8 mouse cellular contexts compared by ENCODE assay signal in the genomic region with DNA sequence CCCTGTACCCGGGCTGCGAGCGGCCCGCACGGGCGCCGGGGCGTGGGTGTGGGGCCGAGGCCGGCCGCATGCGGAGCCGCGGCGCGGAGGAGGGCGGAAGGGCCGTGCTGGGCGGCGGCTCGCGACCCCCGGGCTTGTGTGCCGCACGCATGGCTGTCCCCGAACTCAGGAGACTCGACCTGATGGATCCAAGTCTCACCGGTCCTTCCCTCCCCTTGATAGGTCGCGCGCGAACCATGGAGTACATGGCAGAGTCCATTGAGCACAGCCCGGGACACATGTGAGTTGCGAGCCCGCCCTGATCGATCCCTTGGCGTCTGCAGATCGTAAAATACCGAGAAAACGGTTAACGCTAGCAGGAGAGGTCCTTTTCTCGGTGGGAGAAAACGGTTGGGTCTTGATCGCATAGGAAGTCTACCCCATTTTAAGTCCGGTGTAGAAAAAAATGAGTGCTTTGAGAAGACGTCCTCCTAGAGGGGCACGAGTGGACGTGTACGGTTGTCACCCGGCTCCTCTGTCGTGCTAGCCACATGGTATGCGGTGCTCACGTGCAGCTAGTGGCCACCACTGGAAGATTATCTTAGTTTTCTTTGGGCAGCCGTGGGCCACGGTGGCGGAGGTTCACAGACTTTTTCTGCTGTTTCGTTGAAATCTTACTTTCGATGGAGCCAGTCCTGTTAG. TPM values are rescaled to one million over a fixed set of nuclear protein-coding genes. Genes with fewer than 3 reads are reported as not detected.
DNase-seq lines count a peak whose midpoint lies in the region; ATAC-seq and TF ChIP-seq lines count a peak whose summit lies in the region.

No protein-coding gene starts in this region.

- peak overlapping the region; percentile 92 for H3K9ac ChIP-seq in MEL (ENCODE audit: control insufficient read depth, low read depth, low read length, poor library complexity, severe bottlenecking)
- peak overlapping the region; percentile 86 for H3K9ac ChIP-seq in heart, embryonic 16.5 days (ENCODE audit: low read length)
- H3K9ac ChIP-seq in neural tube, embryonic 15.5 days (replicated peaks) = peak overlapping the region; percentile 91

- under 1% methylated on average over 55 of the region's 58 CpGs for WGBS in heart, embryonic 16.5 days
- WGBS in neural tube, embryonic 15.5 days = under 1% methylated on average over 56 of the region's 58 CpGs

- H3K79me2 ChIP-seq in MEL (ENCODE audit: control insufficient read depth, insufficient read depth, low read length, poor library complexity) = peaks cover 42% of the 10 kb centered on the region

- TF ChIP-seq CTCF in MEL (IDR thresholded peaks at IDR 0.05 in 2 of 3, conservative IDR thresholded peaks at IDR 0.05 in 1 of 3; ENCODE audit: control insufficient read depth in 1 of 3, insufficient read depth in 1 of 3, low read depth in 2 of 3, low read length in 3 of 3, poor library complexity in 1 of 3, severe bottlenecking in 1 of 3) = no peak
- TF ChIP-seq CTCF in embryonic fibroblast, embryonic 13.5 days (IDR thresholded peaks at IDR 0.05; ENCODE audit: borderline replicate concordance, insufficient read depth, low read length) = no peak

- peak overlapping the region; percentile 93 for H3K4me2 ChIP-seq in heart, embryonic 16.5 days (ENCODE audit: low read depth, low read length)
- H3K4me2 ChIP-seq in neural tube, embryonic 15.5 days = peak overlapping the region; percentile 81

- no peak for TF ChIP-seq EP300 in MEL (IDR thresholded peaks at IDR 0.05; ENCODE audit: low read depth in 1 of 2, low read length in 2 of 2)

- peak overlapping the region; percentile 40 for H3K27ac ChIP-seq in MEL (ENCODE audit: control insufficient read depth, low read depth, low read length)
- H3K27ac ChIP-seq in embryonic fibroblast, embryonic 13.5 days (ENCODE audit: insufficient read depth, low read length) = peak overlapping the region; percentile 34
- peak overlapping the region; percentile 85 for H3K27ac ChIP-seq in heart, embryonic 16.5 days (ENCODE audit: low read length)
- peak overlapping the region; percentile 92 for H3K27ac ChIP-seq in neural tube, embryonic 15.5 days (replicated peaks)

- TF ChIP-seq RAD21 in MEL (IDR thresholded peaks at IDR 0.05; ENCODE audit: low read depth, low read length) = no peak

- peaks cover 0 to 3% of the 10 kb centered on the region in 2 experiments; a peak in 1 of 4 replicates for H3K27me3 ChIP-seq in MEL (ENCODE audit: control insufficient read depth in 1 of 2, insufficient read depth in 2 of 2, low read length in 2 of 2)
- H3K27me3 ChIP-seq in heart, embryonic 16.5 days (ENCODE audit: control insufficient read depth, insufficient read depth, low read length) = no peaks in the 10 kb centered on the region
- no peaks in the 10 kb centered on the region for H3K27me3 ChIP-seq in neural tube, embryonic 15.5 days (replicated peaks)

- H3K4me1 ChIP-seq in MEL (ENCODE audit: control insufficient read depth in 1 of 2, insufficient read depth in 2 of 2, low read length in 2 of 2) = peaks cover 2 to 5% of the 10 kb centered on the region in 2 experiments; a peak in 3 of 4 replicates
- peaks cover 2% of the 10 kb centered on the region; the same call in 1 of the 2 replicates for H3K4me1 ChIP-seq in embryonic fibroblast, embryonic 13.5 days (ENCODE audit: control insufficient read depth, insufficient read depth, low read length)
- peaks cover 13% of the 10 kb centered on the region for H3K4me1 ChIP-seq in heart, embryonic 16.5 days (ENCODE audit: control insufficient read depth, insufficient read depth, low read length)
- peaks cover 23% of the 10 kb centered on the region for H3K4me1 ChIP-seq in neural tube, embryonic 15.5 days

- H3K9me3 ChIP-seq in MEL (replicated peaks; ENCODE audit: insufficient read depth, low read length) = no peaks in the 10 kb centered on the region
- no peaks in the 10 kb centered on the region for H3K9me3 ChIP-seq in heart, embryonic 16.5 days (replicated peaks; ENCODE audit: control insufficient read depth, low read length)
- no peaks in the 10 kb centered on the region for H3K9me3 ChIP-seq in neural tube, embryonic 15.5 days (replicated peaks)

- H3K36me3 ChIP-seq in MEL (ENCODE audit: control insufficient read depth in 1 of 2, insufficient read depth in 2 of 2, low read length in 2 of 2) = peaks cover 18 to 28% of the 10 kb centered on the region in 2 experiments
- peaks cover 5% of the 10 kb centered on the region; the same call in 1 of the 2 replicates for H3K36me3 ChIP-seq in heart, embryonic 16.5 days (ENCODE audit: control insufficient read depth, insufficient read depth)
- no peaks in the 10 kb centered on the region for H3K36me3 ChIP-seq in neural tube, embryonic 15.5 days

- peak; percentile 61 for DNase-seq in MEL (ENCODE audit: low read depth, low spot score)
- peak; percentile 46 to 62 for DNase-seq in adrenal gland, postnatal 36 days
- DNase-seq in kidney, postnatal 25 days = peak; percentile 50 to 71
- peak; percentile 24 to 28 for DNase-seq in lung, adult 18-20 months
- peak; percentile 58 for DNase-seq in yolk sac, embryonic 10.5 days (ENCODE audit: low spot score)

- no peak; a peak in 2 of 4 replicates for TF ChIP-seq POLR2A in MEL (IDR thresholded peaks at IDR 0.05; ENCODE audit: control insufficient read depth in 1 of 2, insufficient read depth in 1 of 2, low read depth in 1 of 2, low read length in 2 of 2, poor library complexity in 1 of 2)
- no peak for TF ChIP-seq POLR2A in embryonic fibroblast, embryonic 13.5 days (IDR thresholded peaks at IDR 0.05; ENCODE audit: low read depth, low read length)

- ATAC-seq in heart, embryonic 16.5 days (replicated peaks; ENCODE audit: extremely low read depth, insufficient read depth, low FRiP score) = peak; percentile 55
- peak; percentile 85 for ATAC-seq in neural tube, embryonic 15.5 days (ENCODE audit: low FRiP score)

- peak overlapping the region; percentile 93 to 94 for H3K4me3 ChIP-seq in MEL (ENCODE audit: control insufficient read depth in 1 of 2, insufficient read depth in 1 of 2, low read depth in 2 of 2, low read length in 2 of 2)
- peak overlapping the region; percentile 87 for H3K4me3 ChIP-seq in embryonic fibroblast, embryonic 13.5 days (ENCODE audit: insufficient read depth, low read length)
- H3K4me3 ChIP-seq in heart, embryonic 16.5 days (ENCODE audit: low read length) = peak overlapping the region; percentile 76
- peak overlapping the region; percentile 98 for H3K4me3 ChIP-seq in neural tube, embryonic 15.5 days (replicated peaks)

TF ChIP-seq in MEL, 35 proteins besides CTCF, POLR2A, EP300 and RAD21:
- TF ChIP-seq MXI1 (IDR thresholded peaks at IDR 0.05; ENCODE audit: low read depth, low read length) (peak; percentile 92), MAX (IDR thresholded peaks at IDR 0.05; ENCODE audit: low read length) (peak; percentile 78), BHLHE40 (IDR thresholded peaks at IDR 0.05; ENCODE audit: borderline replicate concordance, low read depth, low read length) (peak; percentile 92), ZMIZ1 (IDR thresholded peaks at IDR 0.05; ENCODE audit: low read depth, low read length) (no peak), MYC (IDR thresholded peaks at IDR 0.05; ENCODE audit: low read depth, low read length) (peak; percentile 91), SIN3A (IDR thresholded peaks at IDR 0.05; ENCODE audit: low read length) (no peak), USF1 (IDR thresholded peaks at IDR 0.05; ENCODE audit: low read depth, low read length) (peak; percentile 51; the same call in 1 of the 2 replicates)

RNA-seq across cellular contexts. Expression of a gene that starts 0.5 kb away (rescaled TPM):
- total RNA-seq in MEL (2012; rRNA removed) = 188 and 218 TPM in 2 replicates
- 100 to 1,000 TPM; 189 to 956 TPM for polyA plus RNA-seq in MEL (2012; ENCODE audit: insufficient read depth in 1 of 2, insufficient read length in 2 of 2, low read depth in 1 of 2, low replicate concordance in 2 of 2, missing spikeins in 1 of 2)
- total RNA-seq in adrenal gland, postnatal 36 days (2021) = 10 to 100 TPM; 92.4 to 94.0 TPM
- polyA plus RNA-seq in embryonic fibroblast, embryonic 13.5 days (2011; ENCODE audit: insufficient read length, low read depth, missing spikeins) = 134 and 152 TPM in 2 replicates
- 105 and 112 TPM in 2 replicates for polyA plus RNA-seq in heart, embryonic 16.5 days (2015; fragmentation: Nextera tagmentation; extraction: Ambion mirVana)
- 97.0 and 117 TPM in 2 replicates for polyA plus RNA-seq in neural tube, embryonic 15.5 days (2015; fragmentation: Nextera tagmentation; extraction: Ambion mirVana)

Comparison
In these comparisons a context has a peak if more than half of its experiments do, and no peak if none do; other contexts are left out.
1. Peak in every context shown above with its lines: DNase-seq, ATAC-seq, H3K4me3 ChIP-seq and H3K27ac ChIP-seq.
2. H3K27ac ChIP-seq: peak in every context shown above with its lines; median percentile 92 in neural tube, embryonic 15.5 days; 85 in heart, embryonic 16.5 days; 40 in MEL; 34 in embryonic fibroblast, embryonic 13.5 days.